Mouse (Mus musculus) CD4-positive, CD25-positive, alpha-beta regulatory T cell, adult 9 weeks (primary cell): ENCODE data around the gene Olfr651. TPM values are rescaled to one million over a fixed set of nuclear protein-coding genes. Genes with fewer than 3 reads are reported as not detected.

Experiments used
- polyA plus RNA-seq: library from polyadenylated mRNA; unstranded; fragments of 100-300 nt; shearing (Covaris generic); gene quantifications from one replicate; pipeline ENCODE4 v1.2.1, GENCODE M21; 2017

The Olfr651 gene
- not detected for polyA plus RNA-seq

GRCm38 (mm10) chr7:104549833-104550232 is at the start of gene Olfr651:
TSS of gene Olfr651 (plus strand) at chr7:104550133.

DNA sequence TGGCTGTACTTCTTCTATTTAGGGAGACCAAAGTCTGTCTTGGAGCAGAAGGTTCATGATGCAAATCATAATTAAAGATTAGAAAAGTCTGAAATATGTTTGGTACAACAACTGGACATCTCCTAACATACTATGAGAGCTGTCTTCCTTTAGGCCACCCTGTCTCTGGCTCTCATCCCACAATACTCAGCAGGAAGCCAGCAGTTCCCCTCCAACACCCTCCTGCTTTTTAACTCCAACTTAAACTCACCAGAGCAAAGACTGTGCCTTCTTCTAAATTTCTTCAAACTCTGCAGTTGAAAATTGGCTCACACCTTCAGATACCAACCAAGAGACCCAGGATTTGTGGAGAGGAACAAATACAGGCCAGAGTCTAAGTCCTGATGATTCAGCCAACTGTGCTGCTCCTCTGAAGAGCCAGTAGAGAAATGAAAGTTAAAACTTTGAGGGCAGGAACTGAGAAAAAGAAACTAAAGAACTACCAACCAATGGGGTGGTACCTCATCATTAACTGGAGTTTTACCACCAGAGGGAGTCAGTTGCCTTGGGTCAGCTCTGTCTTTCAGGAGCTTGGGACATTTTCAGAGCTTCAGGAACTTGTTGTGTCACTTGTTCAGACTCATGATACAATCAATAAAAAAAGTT is 42.4 kb upstream of the Olfr651 start, which contains the start of gene Trim30d:
Gene Trim30d (minus strand): TSS at position 429 of the 645 bp plus-strand sequence.

DNA sequence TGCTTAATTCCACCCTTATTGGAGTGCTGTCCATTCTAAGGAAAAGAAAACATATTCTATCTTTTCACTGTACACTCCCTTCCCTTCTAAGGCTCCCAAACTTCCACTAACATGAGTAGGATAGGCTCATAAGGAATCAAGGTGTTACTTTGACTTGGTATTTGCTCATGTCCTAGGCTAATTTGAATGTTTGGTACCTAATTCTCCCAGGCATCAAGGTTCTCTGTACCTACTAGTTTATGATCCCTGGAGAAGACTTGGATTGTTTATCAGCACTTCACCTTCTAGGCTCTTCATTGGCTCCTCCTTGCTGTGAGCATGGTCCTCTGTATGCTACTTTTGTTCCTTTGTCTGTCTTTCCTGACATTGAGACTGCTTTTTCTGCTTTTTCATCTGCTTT is 10.7 kb downstream of the Olfr651 start, which contains the start of gene Olfr652:
Gene Olfr652 (plus strand): TSS at position 301 of the 400 bp plus-strand sequence.

GRCm38 (mm10) chr7:104577014-104577413 is 27.1 kb downstream of the Olfr651 start, which contains the start of gene Olfr653:
TSS of gene Olfr653 (plus strand) at chr7:104577314.

GRCm38 (mm10) chr7:104586725-104587124 is 36.8 kb downstream of the Olfr651 start, which contains the start of gene Olfr654:
TSS of gene Olfr654 (plus strand) at chr7:104587025.

GRCm38 (mm10) chr7:104601679-104602078 is 51.7 kb downstream of the Olfr651 start, which contains the start of gene Olfr655:
TSS of gene Olfr655 (minus strand) at chr7:104601779.

Other genes with a start within 250 kb of the Olfr651 start
- gene Trim12a, start 234.7 kb upstream of the Olfr651 start, polyA plus RNA-seq = 163 TPM
- gene Trim34b, start 220.7 kb upstream of the Olfr651 start, polyA plus RNA-seq = 1.3 TPM
- gene Trim12c, start 196.8 kb upstream of the Olfr651 start, polyA plus RNA-seq = 25.5 TPM
- gene Trim30b, start 180.2 kb upstream of the Olfr651 start, polyA plus RNA-seq = 1.5 TPM
- 1.4 TPM for gene Trim30c, start 149.3 kb upstream of the Olfr651 start, polyA plus RNA-seq
- 72.6 TPM for gene Trim30a, start 84.9 kb upstream of the Olfr651 start, polyA plus RNA-seq
- gene Trim30d, start 42.3 kb upstream of the Olfr651 start, polyA plus RNA-seq = 29.7 TPM
- gene Olfr652, start 10.8 kb downstream of the Olfr651 start, polyA plus RNA-seq = not detected
- not detected for gene Olfr653, start 27.2 kb downstream of the Olfr651 start, polyA plus RNA-seq
- gene Olfr654, start 36.9 kb downstream of the Olfr651 start, polyA plus RNA-seq = not detected
- gene Olfr655, start 51.6 kb downstream of the Olfr651 start, polyA plus RNA-seq = not detected
- gene Olfr656, start 63.8 kb downstream of the Olfr651 start, polyA plus RNA-seq = not detected
- gene Olfr657, start 74.7 kb downstream of the Olfr651 start, polyA plus RNA-seq = not detected
- gene Olfr658, start 97.2 kb downstream of the Olfr651 start, polyA plus RNA-seq = not detected
- gene Olfr659, start 116.6 kb downstream of the Olfr651 start, polyA plus RNA-seq = not detected
- not detected for gene Olfr661, start 136.4 kb downstream of the Olfr651 start, polyA plus RNA-seq
- not detected for gene Usp17le, start 227.3 kb downstream of the Olfr651 start, polyA plus RNA-seq